Mouse (Mus musculus) hindbrain, postnatal 0 days (tissue): ENCODE results near the gene E130114P18Rik. TPM values are rescaled to one million over a fixed set of nuclear protein-coding genes. Genes with fewer than 3 reads are reported as not detected.

Experiments
- ATAC-seq: fragments of 200-750 bp; cut with Nextera tagmentation; 2 replicates; pipeline ENCODE4 v1.8.0; 2017; ENCODE audit warnings: mild to moderate bottlenecking, moderate TSS enrichment, moderate library complexity
- DNase-seq: peaks from one replicate; pipeline ENCODE4 v3.0.0-alpha.2; 2015; ENCODE audit warnings: low spot score
- H3K27ac ChIP-seq: fragments of 300-500 bp; sonication (generic); 2 replicates; pipeline ENCODE4 v1.5.1; 2014; ENCODE audit warnings: mild to moderate bottlenecking
- H3K27me3 ChIP-seq: fragments of 300-500 bp; sonication (generic); 2 replicates; pipeline ENCODE4 v1.6.1; 2014; ENCODE audit warnings: low read length, mixed read lengths; ENCODE audit not compliant: insufficient read depth
- H3K36me3 ChIP-seq: fragments of 300-500 bp; sonication (generic); 2 replicates; pipeline ENCODE4 v1.6.1; 2014; ENCODE audit warnings: low read length, mixed read lengths; ENCODE audit not compliant: insufficient read depth
- H3K4me1 ChIP-seq: fragments of 300-500 bp; sonication (generic); 2 replicates; pipeline ENCODE4 v1.6.1; 2014; ENCODE audit warnings: antibody characterized with exemption, low read length, mixed read lengths; ENCODE audit not compliant: insufficient read depth
- H3K4me2 ChIP-seq: fragments of 300-500 bp; sonication (generic); 2 replicates; pipeline ENCODE4 v1.6.1; 2014; ENCODE audit warnings: low read depth, mild to moderate bottlenecking, low read length, moderate library complexity, mixed read lengths
- H3K4me3 ChIP-seq: fragments of 300-500 bp; sonication (generic); 2 replicates; pipeline ENCODE4 v1.5.1; 2014; ENCODE audit warnings: low read length
- H3K9ac ChIP-seq: fragments of 300-500 bp; sonication (generic); replicated peaks from 2 replicates; pipeline ENCODE4 v1.6.1; 2014; ENCODE audit warnings: mild to moderate bottlenecking, low read length, moderate library complexity, mixed read lengths
- H3K9me3 ChIP-seq: fragments of 300-500 bp; sonication (generic); 2 replicates; pipeline ENCODE4 v1.6.1; 2016; ENCODE audit warnings: low read length, mixed read lengths
- CTCF ChIP-seq: IDR thresholded peaks from 2 replicates; pipeline ENCODE4 v1.5.1; 2016; ENCODE audit warnings: antibody characterized with exemption, control low read depth, low read depth
- WGBS: fragments of 180-500 bp; shearing (Covaris S2); extraction: QIAGEN DNeasy Blood & Tissue Kit; methylation state at CpG from one replicate; pipeline ENCODE4 v1.1.7; 2014; 5-methylcytosine and 5-hydroxymethylcytosine counted together
- polyA plus RNA-seq: library from polyadenylated mRNA; unstranded; fragments of >200 nt; fragmentation: Nextera tagmentation; extraction: Ambion mirVana; gene quantifications from 2 replicates; pipeline ENCODE4 v1.2.1, GENCODE M21; 2015
- total RNA-seq: library from RNA; depleted of rRNA; stranded (reverse); fragments of >200 nt; gene quantifications from 2 replicates; pipeline ENCODE4 v1.2.3, GENCODE M21; 2014

Gene E130114P18Rik
- total and polyA plus RNA-seq, 2 experiments from 2014 or later: 22.3 to 31.6 TPM

GRCm38 (mm10) chr4:97820474-97821259, 42.8 kb upstream of the E130114P18Rik start:
- WGBS: 64% methylated on average over 4 of the region's 4 CpGs
- H3K4me3 ChIP-seq: no peak overlapping the region
- no peaks in the 10 kb centered on the region for H3K9me3 ChIP-seq
- no peak for ATAC-seq
- DNase-seq: no peak
- no peak overlapping the region for H3K9ac ChIP-seq
- no peak for TF ChIP-seq CTCF
- no peaks in the 10 kb centered on the region for H3K27me3 ChIP-seq
- no peaks in the 10 kb centered on the region for H3K36me3 ChIP-seq
- no peak overlapping the region for H3K27ac ChIP-seq
- H3K4me2 ChIP-seq: no peak overlapping the region
- H3K4me1 ChIP-seq: peaks cover 13% of the 10 kb centered on the region

DNA sequence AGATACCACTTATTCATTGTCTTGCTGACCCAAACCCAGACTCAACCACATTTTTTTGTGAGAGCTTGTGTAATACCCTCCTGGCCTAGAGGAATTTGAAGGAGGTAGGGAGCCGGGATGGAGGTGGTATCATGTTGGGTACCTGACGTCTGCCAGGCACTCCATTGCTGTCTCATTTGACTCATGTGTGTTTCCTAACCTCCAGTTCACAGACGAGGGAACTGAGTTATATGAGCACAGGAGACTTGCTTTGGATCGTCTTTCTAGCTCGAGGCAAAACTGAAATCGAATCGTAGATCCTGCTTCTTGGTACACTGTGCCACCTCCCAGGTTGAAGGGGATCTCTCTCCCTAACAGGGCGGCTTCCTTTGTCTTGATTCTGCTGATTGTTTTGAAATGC, 41.2 kb upstream of the E130114P18Rik start:
- Histone ChIP-seq H3K9ac (no peak overlapping the region), H3K4me3 (no peak overlapping the region), H3K27me3 (no peaks in the 10 kb centered on the region), H3K4me1 (peaks cover 2% of the 10 kb centered on the region; the same call in 1 of the 2 replicates), H3K4me2 (no peak overlapping the region), H3K36me3 (no peaks in the 10 kb centered on the region), H3K27ac (no peak overlapping the region), H3K9me3 (no peaks in the 10 kb centered on the region)
- WGBS: 85% methylated on average over 8 of the region's 8 CpGs
- DNase-seq (no peak), ATAC-seq (no peak)
- no peak for TF ChIP-seq CTCF

DNA sequence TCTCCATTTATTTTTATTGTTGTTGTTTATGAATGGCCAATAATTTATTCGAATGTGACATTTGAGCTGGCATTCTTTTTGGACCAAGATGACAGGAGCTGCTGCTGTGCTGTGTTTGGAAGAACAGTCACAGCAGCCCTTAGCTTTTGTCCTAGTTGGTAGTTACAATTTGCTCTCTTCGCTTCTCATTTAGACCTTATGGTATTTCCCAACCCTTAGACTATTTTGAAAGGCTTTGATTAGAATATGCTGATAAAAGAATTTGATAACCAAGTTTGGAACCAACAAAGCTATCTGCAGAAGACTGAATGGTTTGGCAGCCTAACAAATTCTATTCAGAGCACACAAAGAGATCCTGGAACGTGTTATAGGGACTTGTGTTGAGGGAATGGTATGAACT, 40.6 kb upstream of the E130114P18Rik start:
- no peak for TF ChIP-seq CTCF
- H3K27me3 ChIP-seq: no peaks in the 10 kb centered on the region
- no peak overlapping the region for H3K4me3 ChIP-seq
- WGBS: 65% methylated on average over 3 of the region's 3 CpGs
- no peaks in the 10 kb centered on the region; the same call in 1 of the 2 replicates for H3K4me1 ChIP-seq
- H3K9me3 ChIP-seq: no peaks in the 10 kb centered on the region
- ATAC-seq (no peak), DNase-seq (no peak)
- no peaks in the 10 kb centered on the region for H3K36me3 ChIP-seq
- no peak overlapping the region for H3K4me2 ChIP-seq
- H3K27ac ChIP-seq: no peak overlapping the region
- no peak overlapping the region for H3K9ac ChIP-seq

- ATAC-seq: no peak
- Histone ChIP-seq H3K4me3 (no peak overlapping the region), H3K4me1 (no peaks in the 10 kb centered on the region; the same call in 1 of the 2 replicates), H3K9ac (no peak overlapping the region), H3K36me3 (no peaks in the 10 kb centered on the region), H3K27me3 (no peaks in the 10 kb centered on the region), H3K4me2 (no peak overlapping the region), H3K27ac (no peak overlapping the region), H3K9me3 (no peaks in the 10 kb centered on the region)
- TF ChIP-seq CTCF: no peak
- WGBS: 73% methylated on average over 1 of the region's 1 CpGs
- DNase-seq: no peak
Measured at GRCm38 (mm10) chr4:97817741-97818140, 39.9 kb upstream of the E130114P18Rik start.

GRCm38 (mm10) chr4:97816753-97817152, 38.9 kb upstream of the E130114P18Rik start:
- TF ChIP-seq CTCF: no peak
- no peak for DNase-seq

DNA sequence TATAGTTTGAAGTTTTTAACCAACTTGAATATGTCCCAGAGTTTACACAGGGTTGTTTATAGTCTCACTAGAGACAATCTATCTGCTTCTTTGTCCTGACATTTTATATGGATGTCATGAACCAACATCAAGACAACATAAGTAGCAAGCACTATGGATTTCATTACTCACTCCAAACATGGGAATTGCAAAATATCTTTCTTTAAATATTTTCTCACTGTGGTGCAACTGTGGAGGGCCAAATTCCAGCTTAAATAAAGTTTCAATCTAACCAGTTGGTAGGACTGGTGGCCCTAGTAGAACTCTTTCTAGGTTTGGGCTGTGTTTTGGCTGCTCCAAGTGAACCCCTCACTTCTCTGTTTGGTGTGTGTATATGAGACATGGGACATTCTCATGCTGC, 38.1 kb upstream of the E130114P18Rik start:
- no peaks in the 10 kb centered on the region for H3K36me3 ChIP-seq
- no peaks in the 10 kb centered on the region for H3K9me3 ChIP-seq
- DNase-seq (no peak), ATAC-seq (no peak)
- no peak overlapping the region for H3K27ac ChIP-seq
- H3K4me1 ChIP-seq: no peaks in the 10 kb centered on the region; the same call in 1 of the 2 replicates
- TF ChIP-seq CTCF: no peak
- H3K4me3 ChIP-seq: no peak overlapping the region
- H3K9ac ChIP-seq: no peak overlapping the region
- no peak overlapping the region for H3K4me2 ChIP-seq
- no peaks in the 10 kb centered on the region for H3K27me3 ChIP-seq

More at GRCm38 (mm10) chr4:97816753-97817152, 38.9 kb upstream of the E130114P18Rik start:
- H3K27me3 ChIP-seq: no peaks in the 10 kb centered on the region
- H3K4me1 ChIP-seq: no peaks in the 10 kb centered on the region; the same call in 1 of the 2 replicates
- H3K36me3 ChIP-seq: no peaks in the 10 kb centered on the region
- 76% methylated on average over 3 of the region's 3 CpGs for WGBS
- no peak overlapping the region for H3K4me3 ChIP-seq
- H3K9me3 ChIP-seq: no peaks in the 10 kb centered on the region
- H3K27ac ChIP-seq: no peak overlapping the region
- H3K9ac ChIP-seq: no peak overlapping the region
- no peak for ATAC-seq
- no peak overlapping the region for H3K4me2 ChIP-seq

DNA sequence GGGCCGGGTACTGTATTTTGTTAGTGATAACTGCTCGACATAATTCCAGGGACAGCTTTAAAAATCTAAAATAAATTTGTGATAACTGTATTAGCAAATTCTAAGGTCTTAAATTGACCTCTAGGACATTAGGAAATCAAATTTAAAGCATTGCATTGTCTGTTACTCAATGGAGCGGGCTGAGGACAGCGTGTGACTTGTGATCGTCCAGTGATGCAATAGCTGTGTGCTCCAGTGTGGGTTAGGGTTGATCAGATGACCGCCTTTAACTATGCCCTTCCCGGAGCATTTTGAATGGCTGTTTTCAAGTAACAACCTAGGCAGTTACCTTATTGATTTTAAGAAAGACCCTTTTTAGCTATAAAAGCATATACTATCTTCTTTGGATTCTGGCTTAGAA, 36.6 kb upstream of the E130114P18Rik start:
- Histone ChIP-seq H3K9ac (no peak overlapping the region), H3K27ac (no peak overlapping the region), H3K27me3 (no peaks in the 10 kb centered on the region), H3K36me3 (no peaks in the 10 kb centered on the region), H3K4me1 (no peaks in the 10 kb centered on the region), H3K9me3 (no peaks in the 10 kb centered on the region), H3K4me3 (no peak overlapping the region), H3K4me2 (no peak overlapping the region)
- DNase-seq: no peak
- ATAC-seq: no peak
- TF ChIP-seq CTCF: no peak
- 83% methylated on average over 7 of the region's 7 CpGs for WGBS
